Mouse (Mus musculus) layer of hippocampus, postnatal 36 days (tissue): ENCODE data around the gene Ptges. TPM values are rescaled to one million over a fixed set of nuclear protein-coding genes. Genes with fewer than 3 reads are reported as not detected.

Experiments
- DNase-seq, 2 experiments: peaks; one replicate each; pipeline ENCODE4 v3.0.0; 2022
- total RNA-seq, 2 experiments: library from RNA; stranded (reverse); gene quantifications; 2 replicates each; pipeline ENCODE4 v1.2.3; 2021

The Ptges gene
- total RNA-seq, 2 experiments from 2014 or later = 2.1 to 2.9 TPM

- no peak for DNase-seq
Observed at GRCm38 (mm10) chr2:30845152-30846070, 84.3 kb downstream of the Ptges start.

GRCm38 (mm10) chr2:30842615-30843014 is 87.0 kb downstream of the Ptges start:
- no peak for DNase-seq

Other genes starting within 250 kb of the Ptges start
- gene 1700001O22Rik, start 126.2 kb downstream of the Ptges start, total RNA-seq = 1 to 10 TPM; 4.8 to 5.6 TPM
- gene Ntmt1, start 122.0 kb downstream of the Ptges start, total RNA-seq = 10 to 100 TPM; 31.3 to 37.4 TPM
- 10 to 100 TPM; 38.4 to 40.6 TPM for gene Asb6, start 99.5 kb downstream of the Ptges start, total RNA-seq
- 1 to 10 TPM in 1 of 2 experiments, under 1 TPM in 1; 0.92 to 2.1 TPM for gene Prrx2, start 94.9 kb downstream of the Ptges start, total RNA-seq
- 10 to 100 TPM; 40.3 to 40.7 TPM for gene Tor1b, start 23.1 kb upstream of the Ptges start, total RNA-seq
- 10 to 100 TPM; 48.2 to 52.6 TPM for gene Tor1a, start 38.1 kb upstream of the Ptges start, total RNA-seq
- gene BC005624, start 52.3 kb upstream of the Ptges start, total RNA-seq = 10 to 100 TPM; 63.9 to 64.3 TPM
- gene Usp20, start 52.4 kb upstream of the Ptges start, total RNA-seq = 10 to 100 TPM; 79.3 to 80.4 TPM
- gene Fnbp1, start 212.1 kb upstream of the Ptges start, total RNA-seq = 100 to 1,000 TPM; 104 to 118 TPM
- 10 to 100 TPM; 41.7 to 47.4 TPM for gene Gpr107, start 222.5 kb upstream of the Ptges start, total RNA-seq